Mouse (Mus musculus): Measurements from ENCODE around the gene Srcap. TPM values are rescaled to one million over a fixed set of nuclear protein-coding genes. Genes with fewer than 3 reads are reported as not detected.
"Not testable (repeated sequence)": the region's sequence is repeated elsewhere in the genome, so short reads cannot be mapped to it uniquely, and the experiment has no call there.

The Srcap gene
- total RNA-seq (2014; rRNA removed) = 29.3 and 39.9 TPM in 2 replicates
- polyA plus RNA-seq (2015; fragmentation: Nextera tagmentation; extraction: Ambion mirVana) = 12.6 and 23.7 TPM in 2 replicates

GRCm38 (mm10) chr7:127511808-127512230, at the start of gene Srcap:
Srcap (plus strand) TSS chr7:127511983.
- H3K4me1 ChIP-seq (ENCODE audit: insufficient read depth) = peaks cover 8% of the 10 kb centered on the region; the same call in 1 of the 2 replicates
- 0% methylated on average over 31 of the region's 37 CpGs for WGBS
- H3K27ac ChIP-seq (ENCODE audit: low read depth, low read length) = peak within 1 kb of the TSS; percentile 99
- H3K9me3 ChIP-seq (ENCODE audit: low read length) = no peaks in the 10 kb centered on the region
- H3K9ac ChIP-seq = peak within 1 kb of the TSS; percentile 93
- ATAC-seq (peak; percentile 99), DNase-seq (peak; percentile 96)
- H3K4me3 ChIP-seq (ENCODE audit: low read depth, low read length) = peak within 1 kb of the TSS; percentile 83
- H3K36me3 ChIP-seq (ENCODE audit: insufficient read depth) = peaks cover 14% of the 10 kb centered on the region
- no peak; the same call in 1 of the 2 replicates for TF ChIP-seq CTCF (IDR thresholded peaks at IDR 0.05; ENCODE audit: low read depth)
- H3K27me3 ChIP-seq (ENCODE audit: insufficient read depth, low read length) = no peaks in the 10 kb centered on the region
- H3K4me2 ChIP-seq (ENCODE audit: low read depth) = peak within 1 kb of the TSS; percentile 67

GRCm38 (mm10) chr7:127465191-127465590, 46.6 kb upstream of the Srcap start:
- Histone ChIP-seq H3K4me3 (ENCODE audit: low read depth, low read length) (no peak overlapping the region), H3K36me3 (ENCODE audit: insufficient read depth) (peaks cover 6% of the 10 kb centered on the region; the same call in 1 of the 2 replicates), H3K4me1 (ENCODE audit: insufficient read depth) (0 out of 2 replicates have a peak, but pooled peaks cover 5% of the 10 kb centered on the region), H3K27me3 (ENCODE audit: insufficient read depth, low read length) (no peaks in the 10 kb centered on the region), H3K9me3 (ENCODE audit: low read length) (no peaks in the 10 kb centered on the region), H3K4me2 (ENCODE audit: low read depth) (no peak overlapping the region), H3K9ac (no peak overlapping the region), H3K27ac (ENCODE audit: low read depth, low read length) (no peak overlapping the region)
- DNase-seq (no peak), ATAC-seq (no peak)
- TF ChIP-seq CTCF (IDR thresholded peaks at IDR 0.05; ENCODE audit: low read depth) = no peak
- 92% methylated on average over 3 of the region's 3 CpGs for WGBS

DNA sequence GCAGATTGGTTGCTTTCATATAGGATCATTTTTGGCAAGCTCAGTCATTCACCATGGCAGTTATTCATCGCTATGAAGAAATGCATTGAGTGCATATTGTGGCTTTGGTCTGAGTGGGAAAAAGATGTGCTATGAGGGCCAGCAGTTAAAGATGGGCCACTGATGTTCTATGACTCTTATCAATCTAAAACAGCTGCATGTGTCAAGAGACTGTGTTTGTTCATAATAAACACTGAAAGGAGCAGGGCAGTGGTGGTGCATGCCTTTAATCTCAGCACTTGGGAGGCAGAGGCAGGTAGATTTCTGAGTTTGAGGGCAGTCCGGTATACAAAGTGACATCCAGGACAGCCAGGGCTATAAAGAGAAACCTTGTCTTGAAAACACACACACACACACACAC, 46.1 kb upstream of the Srcap start:
- H3K4me2 ChIP-seq (ENCODE audit: low read depth); ATAC-seq; H3K4me1 ChIP-seq (ENCODE audit: insufficient read depth); H3K27ac ChIP-seq (ENCODE audit: low read depth, low read length); H3K36me3 ChIP-seq (ENCODE audit: insufficient read depth); H3K9me3 ChIP-seq (ENCODE audit: low read length); H3K9ac ChIP-seq; DNase-seq; H3K4me3 ChIP-seq (ENCODE audit: low read depth, low read length); H3K27me3 ChIP-seq (ENCODE audit: insufficient read depth, low read length): not testable (repeated sequence)
- 96% methylated on average over 2 of the region's 2 CpGs for WGBS

GRCm38 (mm10) chr7:127466606-127467005, 45.2 kb upstream of the Srcap start:
- Histone ChIP-seq H3K36me3 (ENCODE audit: insufficient read depth) (0 out of 2 replicates have a peak, but pooled peaks cover 3% of the 10 kb centered on the region), H3K4me3 (ENCODE audit: low read depth, low read length) (no peak overlapping the region), H3K9me3 (ENCODE audit: low read length) (no peaks in the 10 kb centered on the region), H3K27ac (ENCODE audit: low read depth, low read length) (no peak overlapping the region), H3K9ac (no peak overlapping the region), H3K27me3 (ENCODE audit: insufficient read depth, low read length) (no peaks in the 10 kb centered on the region), H3K4me1 (ENCODE audit: insufficient read depth) (0 out of 2 replicates have a peak, but pooled peaks cover 5% of the 10 kb centered on the region), H3K4me2 (ENCODE audit: low read depth) (no peak overlapping the region)
- TF ChIP-seq CTCF (IDR thresholded peaks at IDR 0.05; ENCODE audit: low read depth) = no peak
- no peak for DNase-seq
- ATAC-seq = no peak
- 96% methylated on average over 4 of the region's 4 CpGs for WGBS

- DNase-seq (no peak), ATAC-seq (no peak)
- Histone ChIP-seq H3K27me3 (ENCODE audit: insufficient read depth, low read length) (no peaks in the 10 kb centered on the region), H3K4me2 (ENCODE audit: low read depth) (peak overlapping the region; percentile 74), H3K9ac (peak overlapping the region; percentile 82), H3K36me3 (ENCODE audit: insufficient read depth) (peaks cover 21% of the 10 kb centered on the region), H3K4me1 (ENCODE audit: insufficient read depth) (peaks cover 11% of the 10 kb centered on the region), H3K4me3 (ENCODE audit: low read depth, low read length) (peak overlapping the region; percentile 65), H3K27ac (ENCODE audit: low read depth, low read length) (peak overlapping the region; percentile 97), H3K9me3 (ENCODE audit: low read length) (no peaks in the 10 kb centered on the region)
- TF ChIP-seq CTCF (IDR thresholded peaks at IDR 0.05; ENCODE audit: low read depth) = no peak
- WGBS = 9% methylated on average over 10 of the region's 10 CpGs
These were observed 41.6 kb upstream of the Srcap start for GRCm38 (mm10) chr7:127470011-127470715.

- under 1% methylated on average over 46 of the region's 46 CpGs for WGBS
- H3K9ac ChIP-seq = peak overlapping the region; percentile 82
- peak overlapping the region; percentile 65 for H3K4me3 ChIP-seq (ENCODE audit: low read depth, low read length)
- ATAC-seq (peak; percentile 96), DNase-seq (peak; percentile 98)
- H3K36me3 ChIP-seq (ENCODE audit: insufficient read depth) = peaks cover 30% of the 10 kb centered on the region
- peak; percentile 29; the same call in 1 of the 2 replicates for TF ChIP-seq CTCF (IDR thresholded peaks at IDR 0.05; ENCODE audit: low read depth)
- H3K4me2 ChIP-seq (ENCODE audit: low read depth) = peak overlapping the region; percentile 74
- H3K27me3 ChIP-seq (ENCODE audit: insufficient read depth, low read length) = no peaks in the 10 kb centered on the region
- peak overlapping the region; percentile 97 for H3K27ac ChIP-seq (ENCODE audit: low read depth, low read length)
- no peaks in the 10 kb centered on the region for H3K9me3 ChIP-seq (ENCODE audit: low read length)
- peaks cover 11% of the 10 kb centered on the region for H3K4me1 ChIP-seq (ENCODE audit: insufficient read depth)
These were observed 40.8 kb upstream of the Srcap start for GRCm38 (mm10) chr7:127470743-127471645.
